Mouse (Mus musculus) c-Kit-positive CD71-positive TER-119-negative erythroid progenitor cells, embryonic 14.5 days (primary cell): ENCODE measurements at regions not wholly inside any gene's neighbourhood (a gene's known extent, or its start where the extent isn't known, plus 50 kb on each side); places are given as distances from the start of the nearest gene placed in this dataset.

Experiments
- DNase-seq: peaks from one replicate; pipeline ENCODE4 v3.0.0-alpha.2; 2013; ENCODE audit warnings: low read depth

GRCm38 (mm10) chr8:53954476-53955158 is 122.8 kb upstream of the Vegfc start:
- DNase-seq = no peak

- DNase-seq = no peak
These were observed 121.3 kb upstream of the Vegfc start for GRCm38 (mm10) chr8:53956148-53956547.

- no peak for DNase-seq
These were observed 118.9 kb upstream of the Vegfc start for GRCm38 (mm10) chr8:53958548-53958947.

DNA sequence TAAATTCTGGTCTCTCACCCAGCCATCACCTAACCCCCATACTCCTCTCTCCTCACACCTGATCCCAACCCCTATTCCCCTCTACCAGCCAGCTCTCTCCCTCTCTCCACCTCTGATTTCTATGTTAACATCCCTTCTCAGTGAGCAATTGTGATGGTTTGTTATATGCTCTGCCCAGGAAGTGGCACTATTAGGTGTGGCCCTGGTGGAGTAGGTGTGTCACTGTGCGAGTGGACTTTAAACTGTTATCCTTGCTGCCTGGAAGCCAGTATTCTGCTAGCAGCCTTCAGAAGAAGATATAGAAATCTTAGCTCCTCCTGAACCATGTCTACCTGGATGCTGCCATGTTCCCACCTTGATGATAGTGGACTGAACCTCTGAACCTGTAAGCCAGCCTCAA is 114.4 kb upstream of the Vegfc start:
- DNase-seq = no peak

GRCm38 (mm10) chr8:53984296-53984695 is 93.1 kb upstream of the Vegfc start:
- DNase-seq = no peak

DNA sequence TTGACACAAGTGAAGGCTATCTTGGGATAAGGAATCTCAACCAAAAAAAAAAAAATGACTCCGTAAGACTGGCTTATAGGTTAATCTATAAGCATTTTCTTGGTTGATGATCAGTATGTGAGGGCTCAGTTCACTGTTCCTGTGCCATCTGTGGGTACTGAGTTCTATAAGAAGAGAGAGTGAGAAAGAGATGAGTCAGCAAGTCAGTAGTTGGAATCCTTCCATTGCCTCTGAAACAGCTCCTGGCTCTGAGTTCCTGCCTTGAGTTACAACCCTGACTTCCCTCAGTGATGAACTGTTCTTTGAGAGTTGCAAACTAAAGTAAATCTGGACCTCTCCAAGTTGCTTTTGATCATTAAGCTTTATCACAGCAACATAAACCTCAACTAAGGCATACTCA is 91.7 kb upstream of the Vegfc start:
- no peak for DNase-seq

DNA sequence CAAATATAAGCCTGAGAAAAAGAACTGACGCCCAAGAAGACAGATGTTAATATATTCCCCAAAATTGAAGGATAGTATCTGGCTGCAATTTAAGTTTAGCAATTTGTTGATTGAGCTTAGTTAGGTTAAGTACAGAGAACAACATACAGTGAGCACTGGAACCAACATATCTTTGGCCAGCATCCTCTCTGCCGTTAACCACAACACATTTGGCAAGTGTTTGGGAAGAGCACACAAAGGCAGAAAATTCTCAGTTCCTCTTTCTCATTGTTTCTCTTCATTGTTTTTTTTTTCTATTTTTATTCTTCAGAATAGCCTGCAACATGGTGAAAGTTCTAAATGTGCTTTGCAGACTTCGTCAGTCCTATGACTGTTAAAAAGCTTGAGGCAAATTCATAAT is 83.2 kb upstream of the Vegfc start:
- DNase-seq = no peak

- no peak for DNase-seq
These were observed 79.9 kb upstream of the Vegfc start for GRCm38 (mm10) chr8:53997461-53997860.

GRCm38 (mm10) chr8:54002948-54003347 is 74.5 kb upstream of the Vegfc start:
- no peak for DNase-seq

DNA sequence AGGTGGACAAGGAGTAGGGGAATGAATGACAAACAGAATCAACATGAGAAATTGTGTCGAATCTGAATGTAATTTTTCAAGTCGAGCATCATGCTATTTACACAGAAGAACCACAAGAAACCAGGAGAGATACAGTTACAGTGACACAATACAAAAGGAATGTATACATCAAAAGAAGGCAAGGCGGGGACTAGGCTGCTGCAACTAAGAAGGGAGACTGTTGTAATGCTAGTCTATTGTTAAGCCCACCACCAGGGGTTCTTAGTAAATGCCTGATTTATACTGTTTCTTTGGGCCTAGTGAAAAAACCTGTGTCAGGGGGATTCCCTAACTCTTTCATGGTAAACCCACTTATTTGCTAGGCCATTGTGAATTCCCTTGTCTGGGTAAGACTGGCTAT is 63.3 kb upstream of the Vegfc start:
- DNase-seq = no peak

DNA sequence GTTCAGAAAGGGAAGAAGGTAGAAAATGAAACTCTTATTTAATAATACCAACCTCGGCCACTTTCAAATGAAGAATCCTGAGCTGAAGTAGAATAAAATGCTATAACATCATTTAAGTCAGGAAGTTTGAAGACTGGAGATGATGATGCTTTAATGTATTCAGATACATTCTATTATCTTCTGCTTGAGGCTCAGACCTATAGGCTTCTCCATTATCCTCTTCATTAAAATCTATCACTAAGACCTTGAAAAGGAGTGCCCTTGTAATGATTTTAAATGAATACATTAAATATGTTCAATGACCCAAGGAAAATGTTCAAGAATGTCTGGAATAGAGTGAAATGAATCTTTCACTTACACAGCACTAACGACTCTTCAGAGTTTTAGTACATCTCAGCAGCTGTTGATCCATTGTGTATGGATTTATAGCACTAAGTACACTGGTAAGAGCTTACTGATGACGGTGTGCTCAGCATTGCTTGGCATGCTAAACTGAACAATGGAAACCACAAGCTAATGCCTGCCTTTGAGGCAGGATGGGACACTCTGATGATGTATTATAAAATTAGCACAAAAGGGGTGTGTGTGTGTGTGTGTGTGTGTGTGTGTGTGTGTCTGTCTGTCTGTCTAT is 58.8 kb upstream of the Vegfc start:
- no peak for DNase-seq
